Mouse (Mus musculus) monocyte, adult 2 months (primary cell): ENCODE results near the gene Rln3.

Experiments
- DNase-seq, 2 experiments: peaks; one replicate each; pipeline ENCODE4 v3.0.0; 2022; ENCODE audit warnings: low spot score in 2 of 2, low read depth in 1 of 2

Rln3 gene

GRCm38 (mm10) chr8:83997511-83998141, 47.2 kb downstream of the Rln3 start, which contains the start of gene Samd1:
Samd1 (plus strand) TSS chr8:83997672.
- no peak for DNase-seq

GRCm38 (mm10) chr8:83996567-83997505, 48.0 kb downstream of the Rln3 start:
- DNase-seq = peak in 1 of 2 experiments; percentile 46

- no peak for DNase-seq
Observed at GRCm38 (mm10) chr8:83995973-83996372, 48.8 kb downstream of the Rln3 start.

- DNase-seq = no peak
Observed at GRCm38 (mm10) chr8:83994030-83994429, 50.8 kb downstream of the Rln3 start.
